Mouse (Mus musculus): ENCODE results near the gene Otop1. TPM values are rescaled to one million over a fixed set of nuclear protein-coding genes. Genes with fewer than 3 reads are reported as not detected.

The Otop1 gene
- polyA plus RNA-seq, 1 experiment from 2014 or later, result 0.08 TPM

GRCm38 (mm10) chr5:38301761-38302411 lies 26.1 kb downstream of the Otop1 start:
- DNase-seq (ENCODE audit: low spot score), result no peak

GRCm38 (mm10) chr5:38302651-38303050 lies 26.9 kb downstream of the Otop1 start:
- DNase-seq (ENCODE audit: low spot score), result peak; percentile 5

- DNase-seq (ENCODE audit: low spot score), result no peak
These were observed 29.5 kb downstream of the Otop1 start for GRCm38 (mm10) chr5:38305241-38305640.

GRCm38 (mm10) chr5:38307255-38308101 lies 31.7 kb downstream of the Otop1 start:
- DNase-seq (ENCODE audit: low spot score), result peak; percentile 88

GRCm38 (mm10) chr5:38308873-38309272 lies 33.1 kb downstream of the Otop1 start:
- peak; percentile 72 for DNase-seq (ENCODE audit: low spot score)

GRCm38 (mm10) chr5:38309795-38310194 lies 34.0 kb downstream of the Otop1 start:
- DNase-seq (ENCODE audit: low spot score), result no peak

GRCm38 (mm10) chr5:38318966-38319786 lies 43.4 kb downstream of the Otop1 start, which contains the start of gene Drd5:
Gene Drd5, plus strand, starts transcription at chr5:38319367.
- no peak for DNase-seq (ENCODE audit: low spot score)

- DNase-seq (ENCODE audit: low spot score), result no peak
These were observed 57.6 kb downstream of the Otop1 start for GRCm38 (mm10) chr5:38333381-38333780.

GRCm38 (mm10) chr5:38334582-38334981 lies 58.8 kb downstream of the Otop1 start:
- DNase-seq (ENCODE audit: low spot score), result no peak

- DNase-seq (ENCODE audit: low spot score), result no peak
These were observed 67.3 kb downstream of the Otop1 start for GRCm38 (mm10) chr5:38343101-38343500.

DNA sequence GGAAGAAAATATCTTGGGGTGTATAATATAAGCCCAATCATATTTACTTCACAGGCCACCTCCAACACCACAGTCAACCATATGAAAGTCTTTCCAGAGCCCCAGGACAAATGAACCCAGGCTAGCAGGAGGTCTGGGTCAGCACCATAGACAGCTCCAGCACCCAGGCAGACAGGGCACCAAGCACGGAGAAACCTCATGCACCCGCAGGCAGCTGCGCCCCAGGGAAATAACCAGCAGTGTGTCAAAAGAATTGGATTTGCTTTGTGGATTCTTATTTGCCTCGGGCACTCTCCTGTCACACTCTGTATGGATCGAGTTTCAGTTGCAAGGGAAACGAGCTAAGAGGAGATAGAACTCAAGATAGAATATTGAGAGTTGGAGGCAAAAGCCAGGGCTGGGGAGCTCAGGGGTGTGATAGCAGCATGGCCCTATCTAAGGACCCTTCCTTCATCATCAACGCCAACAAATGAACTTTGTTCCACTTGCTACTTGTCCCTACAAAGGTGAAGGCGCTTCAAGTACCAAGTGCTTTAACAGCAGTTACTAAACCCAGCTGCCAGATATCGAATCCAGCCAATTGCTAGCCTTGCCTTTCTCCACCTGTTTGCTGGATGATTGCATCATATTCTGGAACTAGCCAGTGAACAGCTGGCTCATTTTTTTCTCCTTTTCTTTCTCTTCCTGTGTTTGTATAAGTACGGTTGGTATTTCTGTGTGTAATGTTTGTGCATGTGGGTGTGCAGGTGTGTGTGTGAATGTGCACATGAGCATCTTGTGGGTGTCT lies 71.1 kb downstream of the Otop1 start:
- peak; percentile 3 for DNase-seq (ENCODE audit: low spot score)

GRCm38 (mm10) chr5:38350351-38350929 lies 74.7 kb downstream of the Otop1 start:
- DNase-seq (ENCODE audit: low spot score), result no peak

Other genes with a start within 250 kb of the Otop1 start
- 34.7 and 40.0 TPM in 2 replicates for gene Stx18, start 237.2 kb upstream of the Otop1 start, polyA plus RNA-seq (2015; fragmentation: Nextera tagmentation; extraction: Ambion mirVana)
- gene Nsg1, start 116.1 kb upstream of the Otop1 start, polyA plus RNA-seq (2015; fragmentation: Nextera tagmentation; extraction: Ambion mirVana), result 4.1 and 5.3 TPM in 2 replicates
- gene Zbtb49, start 55.5 kb upstream of the Otop1 start, polyA plus RNA-seq (2015; fragmentation: Nextera tagmentation; extraction: Ambion mirVana), result 9.8 and 13.0 TPM in 2 replicates
- 113 and 144 TPM in 2 replicates for gene Lyar, start 55.5 kb upstream of the Otop1 start, polyA plus RNA-seq (2015; fragmentation: Nextera tagmentation; extraction: Ambion mirVana)
- 103 and 126 TPM in 2 replicates for gene Tmem128, start 15.8 kb upstream of the Otop1 start, polyA plus RNA-seq (2015; fragmentation: Nextera tagmentation; extraction: Ambion mirVana)
- 0.05 TPM in 1 of 2 replicates, not detected in the other for gene Drd5, start 43.4 kb downstream of the Otop1 start, polyA plus RNA-seq (2015; fragmentation: Nextera tagmentation; extraction: Ambion mirVana)
- 4.7 and 5.2 TPM in 2 replicates for gene Slc2a9, start 227.2 kb downstream of the Otop1 start, polyA plus RNA-seq (2015; fragmentation: Nextera tagmentation; extraction: Ambion mirVana)